Mouse (Mus musculus) liver, embryonic 14 days (tissue): ENCODE data around the gene Cfl1. TPM values are rescaled to one million over a fixed set of nuclear protein-coding genes. Genes with fewer than 3 reads are reported as not detected.

Experiments used
- polyA plus RNA-seq: library from polyadenylated mRNA; depleted of rRNA; stranded (reverse); fragments of >200 nt; gene quantifications from 2 replicates; pipeline ENCODE4 v1.2.3, GENCODE M21; 2012; rRNA removed

The Cfl1 gene
- 433 and 538 TPM in 2 replicates for polyA plus RNA-seq

DNA sequence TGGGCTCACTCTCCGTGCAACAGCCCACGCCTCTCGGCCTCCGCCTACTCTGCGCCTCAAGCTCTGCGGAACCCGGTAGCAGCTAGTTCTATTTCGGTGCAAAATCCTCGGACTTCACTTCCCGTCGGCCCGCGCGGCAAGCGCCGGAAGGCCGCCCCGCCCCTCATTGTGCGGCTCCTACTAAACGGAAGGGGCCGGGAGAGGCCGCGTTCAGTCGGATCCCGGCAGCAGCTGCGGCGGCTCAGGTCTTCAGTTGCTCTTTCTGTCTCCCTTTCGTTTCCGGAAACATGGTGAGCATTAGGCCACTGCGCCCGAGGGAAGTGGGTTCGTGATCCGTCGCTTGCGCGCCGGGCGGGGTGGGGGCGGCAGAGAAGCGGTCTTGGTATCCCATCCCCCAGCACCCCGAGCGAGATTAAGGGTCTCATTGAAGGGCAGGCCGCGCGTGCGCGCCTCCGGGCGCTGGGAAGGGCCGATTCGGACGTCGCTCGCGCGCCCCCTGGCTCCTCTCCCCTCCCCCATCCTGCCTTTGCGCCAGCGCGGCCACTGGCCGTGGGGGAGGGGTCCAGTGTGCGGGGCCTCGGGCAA lies at the start of gene Cfl1:
TSS of gene Cfl1 (plus strand) at position 143 of the 585 bp plus-strand sequence.

GRCm38 (mm10) chr19:5447515-5448353 lies 42.5 kb upstream of the Cfl1 start, which contains the start of gene Fosl1:
Gene Fosl1 (plus strand): TSS chr19:5447547.

DNA sequence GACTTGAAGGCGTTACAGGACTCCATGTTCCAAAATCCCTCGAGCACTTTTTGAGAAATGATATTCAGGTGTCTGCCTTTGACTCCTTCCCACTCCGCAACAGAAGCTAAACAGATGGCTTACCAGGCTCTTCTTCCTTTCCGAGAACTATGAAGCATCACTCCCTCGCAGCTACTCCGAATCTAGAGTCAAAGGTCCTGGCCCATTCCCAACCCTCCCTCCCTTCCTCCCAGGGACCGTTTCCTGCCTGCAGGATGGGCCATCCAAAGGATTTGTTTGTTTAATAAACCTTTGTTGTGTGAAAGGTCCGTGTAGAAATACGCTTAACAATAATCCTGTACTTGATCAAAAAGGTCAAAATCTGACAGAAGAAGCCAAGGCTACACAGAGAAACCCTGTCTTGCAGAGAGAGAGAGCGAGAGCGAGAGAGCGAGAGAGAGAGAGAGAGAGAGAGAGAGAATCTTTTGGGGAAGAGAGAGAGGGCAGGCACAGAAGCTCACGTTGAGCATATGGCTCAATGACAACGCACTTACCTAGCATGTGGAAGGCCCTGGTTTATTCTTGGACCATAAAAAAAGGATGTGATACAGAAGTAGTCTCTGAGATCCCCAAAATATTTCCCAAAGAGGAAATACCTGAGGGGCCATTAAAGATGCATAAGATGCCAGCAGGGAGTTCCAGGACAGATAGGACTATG lies 32.4 kb upstream of the Cfl1 start, which contains the start of gene Ccdc85b:
TSS of gene Ccdc85b (minus strand) at position 149 of the 697 bp plus-strand sequence.

GRCm38 (mm10) chr19:5460465-5460911 lies 29.8 kb upstream of the Cfl1 start, which contains the start of gene Fibp:
Gene Fibp (plus strand): TSS chr19:5460615.

DNA sequence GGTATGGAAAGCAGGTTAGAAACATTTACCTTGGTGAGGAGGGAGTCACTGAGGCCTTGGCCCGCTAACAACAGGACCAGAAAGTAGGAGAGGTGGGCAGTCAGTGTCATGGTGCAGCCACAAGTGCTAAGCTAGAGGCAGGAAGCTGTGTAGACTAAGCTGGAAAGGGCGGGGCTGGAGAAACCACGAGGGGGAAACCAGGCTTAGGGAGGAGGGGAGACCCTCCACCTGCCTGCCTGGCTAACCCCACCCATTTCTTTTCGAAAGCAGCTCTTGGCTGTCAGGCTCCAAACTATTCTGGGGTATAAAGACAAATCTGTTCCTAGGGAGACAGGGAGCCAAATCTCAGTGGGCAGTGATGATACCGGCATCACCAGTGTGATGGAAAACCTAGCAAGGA lies 21.9 kb upstream of the Cfl1 start, which contains the start of gene Ctsw:
TSS of gene Ctsw (minus strand) at position 134 of the 400 bp plus-strand sequence.

GRCm38 (mm10) chr19:5473720-5474119 lies 16.5 kb upstream of the Cfl1 start, which contains the start of gene Efemp2:
Gene Efemp2 (plus strand): TSS chr19:5473954.

GRCm38 (mm10) chr19:5487768-5488550 lies 2.3 kb upstream of the Cfl1 start, which contains the start of gene Mus81:
Gene Mus81 (minus strand): TSS chr19:5488402.

GRCm38 (mm10) chr19:5503687-5504086 lies 13.4 kb downstream of the Cfl1 start, which contains the start of gene 1700020D05Rik:
Gene 1700020D05Rik (minus strand): TSS chr19:5503787.

GRCm38 (mm10) chr19:5510031-5511026 lies 20.1 kb downstream of the Cfl1 start, which contains the start of gene Snx32:
Gene Snx32 (minus strand): TSS chr19:5510538.

Other genes starting within 250 kb of the Cfl1 start
- gene Pacs1, start 217.3 kb upstream of the Cfl1 start, polyA plus RNA-seq, result 8.0 and 8.3 TPM in 2 replicates
- gene Sf3b2, start 195.0 kb upstream of the Cfl1 start, polyA plus RNA-seq, result 56.0 and 58.5 TPM in 2 replicates
- 0.03 and 0.08 TPM in 2 replicates for gene Gal3st3, start 192.1 kb upstream of the Cfl1 start, polyA plus RNA-seq
- not detected in 2 replicates for gene Catsper1, start 154.7 kb upstream of the Cfl1 start, polyA plus RNA-seq
- 0.11 and 0.12 TPM in 2 replicates for gene Cst6, start 140.9 kb upstream of the Cfl1 start, polyA plus RNA-seq
- gene Eif1ad, start 123.7 kb upstream of the Cfl1 start, polyA plus RNA-seq, result 21.5 and 23.3 TPM in 2 replicates
- gene Banf1, start 123.3 kb upstream of the Cfl1 start, polyA plus RNA-seq, result 133 and 148 TPM in 2 replicates
- gene Sart1, start 101.8 kb upstream of the Cfl1 start, polyA plus RNA-seq, result 23.3 and 24.9 TPM in 2 replicates
- gene Tsga10ip, start 87.9 kb upstream of the Cfl1 start, polyA plus RNA-seq, result 0.01 and 0.09 TPM in 2 replicates
- 68.6 and 80.7 TPM in 2 replicates for gene Drap1, start 65.5 kb upstream of the Cfl1 start, polyA plus RNA-seq
- gene AI837181, start 65.3 kb upstream of the Cfl1 start, polyA plus RNA-seq, result 13.6 and 16.4 TPM in 2 replicates
- gene Fosl1, start 42.9 kb upstream of the Cfl1 start, polyA plus RNA-seq, result 0.01 TPM in 1 of 2 replicates, not detected in the other
- gene Ccdc85b, start 32.6 kb upstream of the Cfl1 start, polyA plus RNA-seq, result 1.2 and 1.4 TPM in 2 replicates
- 23.0 and 23.8 TPM in 2 replicates for gene Fibp, start 29.8 kb upstream of the Cfl1 start, polyA plus RNA-seq
- gene Ctsw, start 21.9 kb upstream of the Cfl1 start, polyA plus RNA-seq, result 0.06 and 0.07 TPM in 2 replicates
- gene Efemp2, start 16.5 kb upstream of the Cfl1 start, polyA plus RNA-seq, result 10.5 and 10.6 TPM in 2 replicates
- 11.9 and 12.6 TPM in 2 replicates for gene Mus81, start 2.1 kb upstream of the Cfl1 start, polyA plus RNA-seq
- 0.45 and 0.81 TPM in 2 replicates for gene 1700020D05Rik, start 13.3 kb downstream of the Cfl1 start, polyA plus RNA-seq
- 6.9 and 8.5 TPM in 2 replicates for gene Snx32, start 20.1 kb downstream of the Cfl1 start, polyA plus RNA-seq
- gene Ovol1, start 70.2 kb downstream of the Cfl1 start, polyA plus RNA-seq, result 0.02 TPM in 1 of 2 replicates, not detected in the other
- gene Ap5b1, start 77.6 kb downstream of the Cfl1 start, polyA plus RNA-seq, result 0.88 and 1.3 TPM in 2 replicates
- gene Rnaseh2c, start 111.4 kb downstream of the Cfl1 start, polyA plus RNA-seq, result 77.3 and 81.5 TPM in 2 replicates
- 29.8 and 30.0 TPM in 2 replicates for gene Kat5, start 119.8 kb downstream of the Cfl1 start, polyA plus RNA-seq
- 12.2 and 17.0 TPM in 2 replicates for gene Rela, start 147.0 kb downstream of the Cfl1 start, polyA plus RNA-seq
- gene Sipa1, start 173.3 kb downstream of the Cfl1 start, polyA plus RNA-seq, result 23.2 and 25.6 TPM in 2 replicates
- 11.5 and 13.8 TPM in 2 replicates for gene Map3k11, start 198.3 kb downstream of the Cfl1 start, polyA plus RNA-seq
- gene Pcnx3, start 198.5 kb downstream of the Cfl1 start, polyA plus RNA-seq, result 14.3 and 19.3 TPM in 2 replicates
- 0.05 TPM in 1 of 2 replicates, not detected in the other for gene Kcnk7, start 213.9 kb downstream of the Cfl1 start, polyA plus RNA-seq
- 90.4 and 95.1 TPM in 2 replicates for gene Ehbp1l1, start 235.9 kb downstream of the Cfl1 start, polyA plus RNA-seq
- 34.2 and 40.2 TPM in 2 replicates for gene Fam89b, start 239.2 kb downstream of the Cfl1 start, polyA plus RNA-seq